Mouse (Mus musculus) bone marrow macrophage, adult 2 months (primary cell): ENCODE measurements around the gene Tnfaip1. TPM values are rescaled to one million over a fixed set of nuclear protein-coding genes. Genes with fewer than 3 reads are reported as not detected.
A peak's percentile ranks its signal among the peaks of the same experiment; 100 is the strongest.

Source experiments
- H3K27ac ChIP-seq: 2 replicates; pipeline ENCODE4 v1.5.1; 2012; ENCODE audit warnings: low read depth, low read length; ENCODE audit not compliant: insufficient read depth
- H3K4me1 ChIP-seq: 2 replicates; pipeline ENCODE4 v1.6.1; 2012; ENCODE audit warnings: low read length; ENCODE audit not compliant: control insufficient read depth, insufficient read depth
- H3K4me3 ChIP-seq: 2 replicates; pipeline ENCODE4 v1.5.1; 2012; ENCODE audit warnings: mild to moderate bottlenecking, low read length, moderate library complexity; ENCODE audit not compliant: insufficient read depth
- CTCF ChIP-seq: IDR thresholded peaks from 2 replicates; pipeline ENCODE4 v1.5.1; 2012; ENCODE audit warnings: low read depth, mild to moderate bottlenecking, low read length, moderate library complexity
- POLR2A ChIP-seq: IDR thresholded peaks from 2 replicates; pipeline ENCODE4 v1.6.1; 2012; ENCODE audit warnings: mild to moderate bottlenecking, low read depth, low read length, borderline replicate concordance
- polyA plus RNA-seq: library from polyadenylated mRNA; stranded (reverse); fragments of >200 nt; gene quantifications from 2 replicates; pipeline ENCODE4 v1.2.4, GENCODE M21; 2012; ENCODE audit not compliant: missing spikeins, insufficient read depth, insufficient read length

Gene Tnfaip1
- polyA plus RNA-seq, 1 experiment = 32.3 TPM

DNA sequence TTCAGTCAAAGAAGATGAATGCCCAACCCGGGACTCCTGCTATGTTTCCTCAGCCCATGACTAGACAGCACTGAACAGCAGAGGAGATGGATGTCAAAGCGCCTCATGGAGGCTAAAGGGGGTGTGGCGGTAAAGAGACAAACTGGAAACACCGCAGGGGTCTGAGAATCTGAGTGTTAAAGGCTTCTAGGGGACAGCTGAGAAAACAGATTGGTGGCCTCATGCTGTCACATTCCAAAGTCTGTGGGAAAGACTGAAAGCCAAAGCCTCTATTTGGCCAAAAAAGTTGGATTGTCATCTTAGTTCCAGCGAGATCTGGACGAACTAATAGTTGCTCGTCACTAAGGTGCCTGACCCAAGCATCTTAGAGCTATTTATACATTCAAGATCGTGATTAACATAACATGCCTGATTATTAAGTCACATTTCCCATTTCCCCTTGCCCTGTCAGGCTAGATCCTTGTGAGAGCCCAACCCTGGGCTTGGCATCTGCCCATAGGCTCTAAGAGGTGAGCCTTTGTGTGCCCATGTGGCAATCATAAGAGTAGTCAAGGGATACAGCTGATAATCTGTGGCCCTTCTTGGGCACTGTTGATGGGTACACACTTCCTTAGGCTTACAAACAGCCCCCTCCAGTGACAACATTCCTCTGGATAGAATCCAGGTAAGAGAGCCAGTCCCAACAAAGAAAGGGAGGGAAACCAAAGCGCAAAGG lies 12.7 kb downstream of the Tnfaip1 start:
- Histone ChIP-seq H3K4me1 (peaks cover 6% of the 10 kb centered on the region; the same call in 1 of the 2 replicates), H3K27ac (no peak overlapping the region)
- TF ChIP-seq CTCF (no peak), POLR2A (no peak)

DNA sequence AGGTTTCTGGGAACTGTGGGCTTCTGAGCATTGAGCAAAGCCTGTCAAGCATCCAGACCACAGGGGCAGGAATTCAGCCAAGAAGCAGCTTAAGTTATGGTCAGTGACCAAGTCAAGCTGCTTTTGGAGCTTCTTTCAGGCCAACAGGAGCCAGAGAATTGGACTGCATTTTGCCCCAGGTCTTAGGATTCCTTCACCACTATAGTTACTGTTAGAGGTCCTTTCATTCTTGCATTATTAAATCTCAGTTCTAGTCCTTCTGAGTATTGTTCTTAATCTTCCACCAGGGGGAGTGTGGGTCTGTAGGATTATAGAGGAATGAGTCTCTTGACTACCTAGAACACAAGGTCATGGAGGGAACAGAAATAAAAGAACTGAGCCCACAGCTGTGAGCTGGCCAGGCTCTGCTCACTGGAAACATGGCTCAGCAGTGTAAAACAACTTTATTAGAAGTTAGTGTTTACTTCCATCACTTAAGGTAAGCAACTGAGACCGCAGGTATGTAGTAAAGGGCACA lies 13.6 kb downstream of the Tnfaip1 start:
- Histone ChIP-seq H3K4me1 (peaks cover 6% of the 10 kb centered on the region; the same call in 1 of the 2 replicates), H3K27ac (no peak overlapping the region), H3K4me3 (no peak overlapping the region)
- no peak for TF ChIP-seq CTCF
- TF ChIP-seq POLR2A = no peak

More for the DNA sequence above, 12.7 kb downstream of the Tnfaip1 start:
- H3K4me3 ChIP-seq = no peak overlapping the region

DNA sequence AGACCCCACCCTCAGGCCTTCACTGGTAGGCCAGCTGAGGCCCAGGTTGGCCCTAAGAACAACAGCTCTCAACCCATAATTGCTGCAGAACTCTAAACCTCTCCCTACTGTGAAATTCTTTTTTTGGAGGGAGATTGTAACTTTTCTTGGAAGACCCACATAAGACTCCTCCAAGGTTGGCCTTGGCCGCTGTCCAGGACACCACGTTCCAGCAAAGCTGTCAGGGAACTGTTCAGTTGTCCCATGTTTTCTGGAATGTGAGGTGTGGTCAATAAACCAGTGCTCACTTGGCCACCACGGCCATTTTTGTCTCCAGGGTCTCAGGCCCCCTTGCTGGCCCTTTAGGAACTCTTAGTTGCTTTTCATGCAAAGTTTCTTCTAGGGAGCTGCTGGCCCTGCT lies 14.3 kb downstream of the Tnfaip1 start:
- Histone ChIP-seq H3K4me3 (no peak overlapping the region), H3K27ac (no peak overlapping the region), H3K4me1 (peaks cover 6% of the 10 kb centered on the region; the same call in 1 of the 2 replicates)
- TF ChIP-seq CTCF (no peak), POLR2A (no peak)

DNA sequence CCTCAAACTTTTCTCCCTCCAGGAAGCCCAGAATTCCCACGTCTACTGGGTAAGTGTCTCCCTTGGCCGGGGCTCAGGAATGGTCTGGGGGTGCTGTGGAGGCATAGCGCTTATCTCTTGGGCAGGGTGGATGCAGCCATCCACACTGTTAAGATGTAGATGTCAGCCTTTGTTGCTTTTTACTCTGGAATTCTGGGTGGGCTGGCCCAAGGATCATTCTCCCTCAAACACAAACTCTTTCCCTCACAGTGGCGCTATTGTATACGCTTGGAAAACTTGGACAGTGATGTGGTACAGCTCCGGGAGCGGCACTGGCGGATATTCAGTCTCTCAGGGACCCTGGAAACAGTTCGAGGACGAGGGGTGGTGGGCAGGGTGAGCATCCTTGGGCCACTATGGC lies 17.2 kb downstream of the Tnfaip1 start:
- Histone ChIP-seq H3K4me1 (no peaks in the 10 kb centered on the region), H3K27ac (no peak overlapping the region), H3K4me3 (no peak overlapping the region)
- TF ChIP-seq POLR2A (no peak), CTCF (no peak)

DNA sequence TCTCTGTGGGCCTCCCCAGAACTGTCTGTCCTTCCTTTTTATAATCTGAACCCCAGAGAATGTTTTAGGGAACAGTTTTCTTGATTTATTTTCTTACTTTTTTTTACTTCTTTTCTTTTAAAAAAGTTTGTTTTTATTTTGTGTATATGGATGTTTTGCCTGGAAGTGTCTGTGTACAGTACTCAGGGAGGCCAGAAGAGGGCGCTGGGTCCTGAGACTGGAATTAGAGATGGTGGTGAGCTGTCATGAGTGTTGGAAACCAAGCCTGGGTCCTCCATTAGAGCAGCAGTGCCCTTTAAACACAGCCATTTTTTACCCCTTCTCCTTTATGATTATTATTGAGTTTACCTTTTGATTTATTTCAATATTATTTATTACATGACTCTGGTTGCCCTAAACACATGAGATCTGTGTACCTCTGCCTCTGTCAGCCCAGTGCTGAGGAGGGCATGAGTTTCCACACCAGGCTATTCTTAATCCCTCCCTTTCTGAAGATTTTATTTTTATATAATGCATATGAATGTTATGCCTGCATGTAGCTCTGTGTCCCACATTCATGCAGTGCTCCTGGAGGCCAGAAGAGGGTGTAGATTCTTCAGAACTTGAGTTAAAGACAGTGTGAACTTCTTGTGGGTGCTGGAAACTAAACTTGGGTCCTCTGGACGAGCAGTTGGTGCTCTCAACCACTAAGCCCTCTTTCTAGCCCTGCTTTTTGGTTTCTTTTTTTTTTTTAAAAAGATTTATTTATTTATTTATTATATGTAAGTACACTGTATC lies 20.4 kb downstream of the Tnfaip1 start:
- Histone ChIP-seq H3K27ac (no peak overlapping the region), H3K4me1 (peaks cover 9% of the 10 kb centered on the region), H3K4me3 (no peak overlapping the region)
- TF ChIP-seq CTCF = 0 out of 2 replicates have a peak, but pooled peaks have one; percentile 27
- TF ChIP-seq POLR2A = no peak

DNA sequence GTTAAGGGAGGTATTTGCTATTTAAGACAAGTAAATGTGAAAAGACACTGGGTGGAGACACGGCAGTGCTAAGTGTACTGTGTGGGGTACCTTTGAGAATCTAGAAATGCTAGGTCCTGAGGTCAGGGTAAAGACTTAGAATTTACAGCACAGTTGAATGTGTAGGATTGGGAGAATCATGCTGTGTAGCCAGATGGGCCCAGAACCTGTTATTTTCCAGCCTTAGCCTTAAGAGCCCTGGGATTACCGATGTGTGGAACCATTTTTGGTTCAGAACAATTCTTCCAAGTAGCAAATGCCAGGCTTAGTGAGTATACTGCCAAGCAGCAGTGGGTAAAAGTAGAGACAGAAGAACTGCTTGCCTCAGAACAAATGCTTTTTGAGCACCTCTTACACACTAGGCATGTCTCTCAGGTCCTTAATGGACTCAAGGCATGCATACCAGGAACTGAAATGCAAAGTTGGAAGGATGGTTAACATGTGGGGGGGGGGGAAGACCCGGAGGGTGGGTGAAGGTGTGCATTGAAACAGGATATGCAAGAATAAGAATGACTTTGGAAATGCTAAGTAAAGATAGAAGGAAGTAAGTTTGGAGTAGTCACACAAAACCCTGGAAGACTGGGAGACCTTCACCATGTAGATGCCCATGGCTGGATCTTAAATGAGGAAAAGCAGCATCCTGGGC lies 22.9 kb downstream of the Tnfaip1 start:
- TF ChIP-seq CTCF (no peak), POLR2A (no peak)
- H3K27ac ChIP-seq = no peak overlapping the region
- H3K4me3 ChIP-seq = peak overlapping the region; percentile 86
- peaks cover 10% of the 10 kb centered on the region for H3K4me1 ChIP-seq

DNA sequence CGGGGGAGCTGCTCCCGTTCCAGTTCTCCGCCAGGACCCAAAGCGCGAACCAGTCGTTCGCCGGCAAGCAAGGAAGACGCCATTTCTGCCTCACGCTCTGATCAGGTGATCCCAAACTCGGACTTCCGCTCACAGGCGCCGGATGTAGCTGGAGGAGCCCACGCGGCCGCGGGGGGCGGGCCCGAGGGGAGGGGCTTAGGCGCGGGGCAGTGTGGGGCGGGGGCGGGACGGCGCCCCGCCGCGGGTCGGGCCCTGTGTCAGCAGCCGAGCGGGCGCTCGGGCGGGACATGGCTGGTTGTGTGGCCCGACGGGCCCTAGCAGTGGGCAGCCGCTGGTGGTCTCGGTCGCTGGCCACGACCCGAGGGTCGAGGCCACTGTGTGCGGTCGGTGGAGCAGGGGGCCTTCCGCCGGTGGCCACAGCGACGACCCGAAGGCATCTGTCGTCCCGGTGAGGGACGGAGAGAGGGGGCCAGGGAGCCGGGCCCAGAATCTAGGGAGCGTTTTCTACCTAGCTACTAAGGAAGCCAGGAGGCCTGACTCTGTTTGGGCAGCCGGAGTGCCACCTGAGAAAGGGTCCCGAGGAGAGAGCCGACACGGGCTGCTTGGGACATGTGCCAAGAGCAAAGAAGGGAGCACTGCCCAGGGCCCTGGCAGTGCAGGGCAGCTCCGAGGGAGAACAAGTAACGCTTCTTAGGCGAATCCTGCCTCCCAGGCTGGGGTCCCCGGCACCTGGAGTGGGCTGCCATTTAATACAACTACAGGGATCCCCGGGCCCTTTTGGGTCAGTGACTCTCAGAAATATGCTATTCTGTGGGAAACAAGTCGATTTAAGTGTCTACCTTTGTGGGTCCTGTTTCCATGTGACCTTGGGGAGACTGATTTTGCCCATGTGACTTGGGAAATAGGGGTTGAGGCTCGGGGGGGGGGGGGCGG lies 23.8 kb downstream of the Tnfaip1 start, which contains the start of the genes Tmem199 and Poldip2:
Gene Tmem199, minus strand, starts transcription at position 148 of the 933 bp plus-strand sequence.
Gene Poldip2, plus strand, starts transcription at position 169 of the 933 bp plus-strand sequence.
- TF ChIP-seq POLR2A (no peak; the same call in 1 of the 2 replicates), CTCF (no peak)
- peak within 1 kb of the TSS; percentile 74 for H3K27ac ChIP-seq
- H3K4me1 ChIP-seq = peaks cover 12% of the 10 kb centered on the region
- peak within 1 kb of the TSS; percentile 86 for H3K4me3 ChIP-seq

DNA sequence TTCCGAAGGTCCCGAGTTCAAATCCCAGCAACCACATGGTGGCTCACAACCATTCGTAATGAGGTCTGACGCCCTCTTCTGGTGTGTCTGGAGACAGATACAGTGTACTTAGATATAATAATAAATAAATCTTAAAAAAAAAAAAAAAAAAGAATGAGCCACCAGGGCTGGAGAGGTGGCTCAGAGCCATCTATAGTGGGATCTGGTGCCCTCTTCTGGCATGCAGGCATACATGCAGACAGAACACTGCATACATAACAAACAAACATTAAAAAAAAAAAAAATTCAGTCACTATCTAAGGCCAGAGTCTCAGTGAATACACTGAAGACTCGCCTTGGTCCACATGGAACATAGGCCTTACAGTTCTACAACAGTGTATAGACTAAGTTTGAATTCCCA lies 27.0 kb downstream of the Tnfaip1 start:
- Histone ChIP-seq H3K4me1 (peaks cover 28% of the 10 kb centered on the region), H3K27ac (no peak overlapping the region), H3K4me3 (no peak overlapping the region)
- no peak for TF ChIP-seq CTCF
- no peak for TF ChIP-seq POLR2A
